Mouse (Mus musculus) monocyte, adult 59 days (primary cell): ENCODE data around the gene Gm15091. TPM values are rescaled to one million over a fixed set of nuclear protein-coding genes. Genes with fewer than 3 reads are reported as not detected.

ENCODE experiments used
- total RNA-seq, 2 experiments: library from RNA; stranded (reverse); gene quantifications; one replicate each; pipeline ENCODE4 v1.2.4; 2023

Gm15091 gene
- total RNA-seq = not detected

DNA sequence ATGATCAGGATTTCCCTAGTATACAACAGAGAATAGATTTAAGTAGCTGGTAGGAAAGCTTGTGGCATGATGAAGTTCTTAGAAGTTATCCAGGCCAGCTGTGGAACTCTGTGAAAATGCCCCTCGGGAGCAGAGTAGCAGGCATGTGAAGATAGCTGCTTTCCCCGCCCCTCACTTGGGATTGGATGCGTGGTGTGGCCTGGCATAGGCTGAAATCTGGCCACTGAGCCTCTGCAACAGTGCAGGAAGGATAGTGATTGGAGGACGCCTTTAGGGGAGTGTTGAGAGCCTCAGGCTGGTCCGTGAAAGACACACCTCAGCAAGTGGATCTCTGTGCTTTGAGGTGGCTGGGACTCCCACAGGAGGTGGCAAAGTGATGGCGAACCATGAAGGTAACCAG is at the start of gene Gm15091:
Gm15091 (plus strand) TSS at position 301 of the 400 bp plus-strand sequence.

Other genes starting within 250 kb of the Gm15091 start
- not detected for gene Gm15097, start 157.2 kb upstream of the Gm15091 start, total RNA-seq